Mouse (Mus musculus) monocyte, adult 5-6 weeks (primary cell): Measurements from ENCODE around the gene Cmtm5. TPM values are rescaled to one million over a fixed set of nuclear protein-coding genes. Genes with fewer than 3 reads are reported as not detected.
"Not testable (repeated sequence)": the region's sequence is repeated elsewhere in the genome, so short reads cannot be mapped to it uniquely, and the experiment has no call there.

ENCODE experiments used
- ATAC-seq: fragments of 153-309, 156-312 bp; replicated peaks from 2 replicates; pipeline ENCODE4 v1.8.0; 2017; ENCODE audit warnings: mild to moderate bottlenecking; ENCODE audit not compliant: low TSS enrichment, insufficient number of reproducible peaks, severe bottlenecking, poor library complexity, low FRiP score
- total RNA-seq: library from RNA; stranded (forward); fragments of 200-1000, 200-491, 200-594 nt; gene quantifications from 3 replicates; pipeline ENCODE4 v1.2.3, GENCODE M21; 2017

Cmtm5 gene
- total RNA-seq, 1 experiment from 2014 or later: not detected

GRCm38 (mm10) chr14:54953664-54954206 is 17.7 kb downstream of the Cmtm5 start:
- ATAC-seq: no peak

GRCm38 (mm10) chr14:54954474-54954873 is 18.4 kb downstream of the Cmtm5 start:
- no peak for ATAC-seq

GRCm38 (mm10) chr14:54955481-54955880 is 19.4 kb downstream of the Cmtm5 start:
- ATAC-seq: no peak

- no peak for ATAC-seq
These were observed 20.5 kb downstream of the Cmtm5 start for GRCm38 (mm10) chr14:54956533-54956932.

- ATAC-seq: no peak
These were observed 22.4 kb downstream of the Cmtm5 start for GRCm38 (mm10) chr14:54958503-54958902.

GRCm38 (mm10) chr14:54959197-54959596 is 23.1 kb downstream of the Cmtm5 start:
- no peak for ATAC-seq

GRCm38 (mm10) chr14:54959853-54960613 is 24.0 kb downstream of the Cmtm5 start:
- not testable (repeated sequence) for ATAC-seq

- ATAC-seq: no peak
These were observed 24.7 kb downstream of the Cmtm5 start for GRCm38 (mm10) chr14:54960769-54961168.

GRCm38 (mm10) chr14:54961487-54961886 is 25.4 kb downstream of the Cmtm5 start:
- no peak for ATAC-seq

- ATAC-seq: no peak
These were observed 26.7 kb downstream of the Cmtm5 start for GRCm38 (mm10) chr14:54962714-54963113.

GRCm38 (mm10) chr14:54963727-54964126 is 27.7 kb downstream of the Cmtm5 start:
- no peak for ATAC-seq

- ATAC-seq: no peak
These were observed 29.0 kb downstream of the Cmtm5 start for GRCm38 (mm10) chr14:54965044-54965443.

- no peak for ATAC-seq
These were observed 29.6 kb downstream of the Cmtm5 start for GRCm38 (mm10) chr14:54965631-54966030.

GRCm38 (mm10) chr14:54966320-54966977 is 30.4 kb downstream of the Cmtm5 start, which contains the start of gene Myh6:
Myh6 (minus strand) TSS chr14:54966927.
- no peak for ATAC-seq

- ATAC-seq: no peak
These were observed 31.8 kb downstream of the Cmtm5 start for GRCm38 (mm10) chr14:54967874-54968273.

GRCm38 (mm10) chr14:54968344-54968743 is 32.3 kb downstream of the Cmtm5 start:
- ATAC-seq: no peak

- ATAC-seq: not testable (repeated sequence)
These were observed 36.7 kb downstream of the Cmtm5 start for GRCm38 (mm10) chr14:54972786-54973185.

- ATAC-seq: no peak
These were observed 38.2 kb downstream of the Cmtm5 start for GRCm38 (mm10) chr14:54974068-54974791.

- ATAC-seq: no peak
These were observed 40.6 kb downstream of the Cmtm5 start, which contains the start of gene Gm17428 for GRCm38 (mm10) chr14:54976633-54977032. Gm17428 (plus strand) TSS chr14:54976933.
